Mouse (Mus musculus): ENCODE measurements around the gene Zbtb8os. TPM values are rescaled to one million over a fixed set of nuclear protein-coding genes. Genes with fewer than 3 reads are reported as not detected.

The Zbtb8os gene
- polyA plus RNA-seq, 1 experiment: 62.2 TPM

- Histone ChIP-seq H3K4me3 (replicated peaks; ENCODE audit: control insufficient read depth, low read depth, low read length) (no peak overlapping the region), H3K4me1 (ENCODE audit: control insufficient read depth, insufficient read depth, low read length) (no peaks in the 10 kb centered on the region), H3K27ac (ENCODE audit: control insufficient read depth, insufficient read depth, low read depth, low read length, poor library complexity) (no peak overlapping the region)
- TF ChIP-seq POLR2A (IDR thresholded peaks at IDR 0.05; ENCODE audit: borderline replicate concordance, control insufficient read depth, low read depth, low read length) (no peak), CTCF (IDR thresholded peaks at IDR 0.05; ENCODE audit: control insufficient read depth, insufficient read depth, low read length) (no peak)
- 83% methylated on average over 3 of the region's 3 CpGs for WGBS
Measured at GRCm38 (mm10) chr4:129313886-129314285, 21.6 kb upstream of the Zbtb8os start.

- WGBS: 95% methylated on average over 1 of the region's 1 CpGs
- TF ChIP-seq POLR2A (IDR thresholded peaks at IDR 0.05; ENCODE audit: borderline replicate concordance, control insufficient read depth, low read depth, low read length) (no peak), CTCF (IDR thresholded peaks at IDR 0.05; ENCODE audit: control insufficient read depth, insufficient read depth, low read length) (no peak)
Measured at GRCm38 (mm10) chr4:129320876-129321275, 14.6 kb upstream of the Zbtb8os start.

GRCm38 (mm10) chr4:129322042-129322441 is 13.5 kb upstream of the Zbtb8os start:
- Histone ChIP-seq H3K4me3 (replicated peaks; ENCODE audit: control insufficient read depth, low read depth, low read length) (no peak overlapping the region), H3K27ac (ENCODE audit: control insufficient read depth, insufficient read depth, low read depth, low read length, poor library complexity) (no peak overlapping the region), H3K4me1 (ENCODE audit: control insufficient read depth, insufficient read depth, low read length) (no peaks in the 10 kb centered on the region; the same call in 1 of the 2 replicates)
- WGBS: 94% methylated on average over 5 of the region's 5 CpGs
- TF ChIP-seq CTCF (IDR thresholded peaks at IDR 0.05; ENCODE audit: control insufficient read depth, insufficient read depth, low read length) (no peak), POLR2A (IDR thresholded peaks at IDR 0.05; ENCODE audit: borderline replicate concordance, control insufficient read depth, low read depth, low read length) (no peak)

More at GRCm38 (mm10) chr4:129320876-129321275, 14.6 kb upstream of the Zbtb8os start:
- no peaks in the 10 kb centered on the region for H3K4me1 ChIP-seq (ENCODE audit: control insufficient read depth, insufficient read depth, low read length)
- H3K4me3 ChIP-seq (replicated peaks; ENCODE audit: control insufficient read depth, low read depth, low read length): no peak overlapping the region
- no peak overlapping the region for H3K27ac ChIP-seq (ENCODE audit: control insufficient read depth, insufficient read depth, low read depth, low read length, poor library complexity)

GRCm38 (mm10) chr4:129323491-129323890 is 12.0 kb upstream of the Zbtb8os start:
- Histone ChIP-seq H3K27ac (ENCODE audit: control insufficient read depth, insufficient read depth, low read depth, low read length, poor library complexity) (no peak overlapping the region), H3K4me1 (ENCODE audit: control insufficient read depth, insufficient read depth, low read length) (no peaks in the 10 kb centered on the region; the same call in 1 of the 2 replicates), H3K4me3 (replicated peaks; ENCODE audit: control insufficient read depth, low read depth, low read length) (no peak overlapping the region)
- TF ChIP-seq POLR2A (IDR thresholded peaks at IDR 0.05; ENCODE audit: borderline replicate concordance, control insufficient read depth, low read depth, low read length) (no peak), CTCF (IDR thresholded peaks at IDR 0.05; ENCODE audit: control insufficient read depth, insufficient read depth, low read length) (no peak)
- WGBS: 41% methylated on average over 1 of the region's 1 CpGs

- 86% methylated on average over 1 of the region's 1 CpGs for WGBS
- H3K4me1 ChIP-seq (ENCODE audit: control insufficient read depth, insufficient read depth, low read length): no peaks in the 10 kb centered on the region; the same call in 1 of the 2 replicates
- no peak overlapping the region for H3K27ac ChIP-seq (ENCODE audit: control insufficient read depth, insufficient read depth, low read depth, low read length, poor library complexity)
- no peak overlapping the region for H3K4me3 ChIP-seq (replicated peaks; ENCODE audit: control insufficient read depth, low read depth, low read length)
- TF ChIP-seq POLR2A (IDR thresholded peaks at IDR 0.05; ENCODE audit: borderline replicate concordance, control insufficient read depth, low read depth, low read length) (no peak), CTCF (IDR thresholded peaks at IDR 0.05; ENCODE audit: control insufficient read depth, insufficient read depth, low read length) (no peak)
Measured at GRCm38 (mm10) chr4:129324756-129325155, 10.7 kb upstream of the Zbtb8os start.

GRCm38 (mm10) chr4:129326191-129326590 is 9.3 kb upstream of the Zbtb8os start:
- H3K4me3 ChIP-seq (replicated peaks; ENCODE audit: control insufficient read depth, low read depth, low read length): no peak overlapping the region
- no peak for TF ChIP-seq POLR2A (IDR thresholded peaks at IDR 0.05; ENCODE audit: borderline replicate concordance, control insufficient read depth, low read depth, low read length)
- no peak for TF ChIP-seq CTCF (IDR thresholded peaks at IDR 0.05; ENCODE audit: control insufficient read depth, insufficient read depth, low read length)
- H3K4me1 ChIP-seq (ENCODE audit: control insufficient read depth, insufficient read depth, low read length): no peaks in the 10 kb centered on the region; the same call in 1 of the 2 replicates
- H3K27ac ChIP-seq (ENCODE audit: control insufficient read depth, insufficient read depth, low read depth, low read length, poor library complexity): no peak overlapping the region
- 82% methylated on average over 1 of the region's 1 CpGs for WGBS

GRCm38 (mm10) chr4:129332846-129333245 is 2.6 kb upstream of the Zbtb8os start:
- Histone ChIP-seq H3K4me3 (replicated peaks; ENCODE audit: control insufficient read depth, low read depth, low read length) (no peak overlapping the region), H3K4me1 (ENCODE audit: control insufficient read depth, insufficient read depth, low read length) (no peaks in the 10 kb centered on the region; the same call in 1 of the 2 replicates), H3K27ac (ENCODE audit: control insufficient read depth, insufficient read depth, low read depth, low read length, poor library complexity) (no peak overlapping the region)
- no peak for TF ChIP-seq POLR2A (IDR thresholded peaks at IDR 0.05; ENCODE audit: borderline replicate concordance, control insufficient read depth, low read depth, low read length)
- TF ChIP-seq CTCF (IDR thresholded peaks at IDR 0.05; ENCODE audit: control insufficient read depth, insufficient read depth, low read length): no peak
- 50% methylated on average over 1 of the region's 1 CpGs for WGBS

- Histone ChIP-seq H3K27ac (ENCODE audit: control insufficient read depth, insufficient read depth, low read depth, low read length, poor library complexity) (peak overlapping the region; percentile 95), H3K4me3 (replicated peaks; ENCODE audit: control insufficient read depth, low read depth, low read length) (peak overlapping the region; percentile 99), H3K4me1 (ENCODE audit: control insufficient read depth, insufficient read depth, low read length) (peaks cover 1% of the 10 kb centered on the region; the same call in 1 of the 2 replicates)
- TF ChIP-seq POLR2A (IDR thresholded peaks at IDR 0.05; ENCODE audit: borderline replicate concordance, control insufficient read depth, low read depth, low read length): no peak
- TF ChIP-seq CTCF (IDR thresholded peaks at IDR 0.05; ENCODE audit: control insufficient read depth, insufficient read depth, low read length): no peak
- WGBS: under 1% methylated on average over 62 of the region's 62 CpGs
Measured at GRCm38 (mm10) chr4:129334677-129335215, 749 bp upstream of the Zbtb8os start.
